Mouse (Mus musculus): Measurements from ENCODE around the gene Adgrv1. TPM values are rescaled to one million over a fixed set of nuclear protein-coding genes. Genes with fewer than 3 reads are reported as not detected.
"Not testable (repeated sequence)": the region's sequence is repeated elsewhere in the genome, so short reads cannot be mapped to it uniquely, and the experiment has no call there.

Gene Adgrv1
- total RNA-seq, 2 experiments from 2014 or later: 2.4 to 3.0 TPM

- DNase-seq (ENCODE audit: low spot score in 2 of 2): no peak
- no peak for TF ChIP-seq CTCF (conservative IDR thresholded peaks at IDR 0.05)
Measured at GRCm38 (mm10) chr13:81278669-81279350, 354.1 kb downstream of the Adgrv1 start.

GRCm38 (mm10) chr13:81273837-81274236 is 359.1 kb downstream of the Adgrv1 start:
- DNase-seq (ENCODE audit: low spot score in 2 of 2): no peak
- no peak overlapping the region for H3K27ac ChIP-seq
- TF ChIP-seq CTCF (conservative IDR thresholded peaks at IDR 0.05): no peak
- H3K4me3 ChIP-seq: no peak overlapping the region

More at GRCm38 (mm10) chr13:81278669-81279350, 354.1 kb downstream of the Adgrv1 start:
- Histone ChIP-seq H3K4me3 (no peak overlapping the region), H3K27ac (no peak overlapping the region)

GRCm38 (mm10) chr13:81270396-81270795 is 362.6 kb downstream of the Adgrv1 start:
- Histone ChIP-seq H3K4me3 (no peak overlapping the region), H3K27ac (no peak overlapping the region)
- no peak for DNase-seq (ENCODE audit: low spot score in 2 of 2)
- TF ChIP-seq CTCF (conservative IDR thresholded peaks at IDR 0.05): no peak

GRCm38 (mm10) chr13:81269056-81269455 is 363.9 kb downstream of the Adgrv1 start:
- Histone ChIP-seq H3K27ac (no peak overlapping the region), H3K4me3 (no peak overlapping the region)
- TF ChIP-seq CTCF (conservative IDR thresholded peaks at IDR 0.05): no peak
- DNase-seq (ENCODE audit: low spot score in 2 of 2): no peak

GRCm38 (mm10) chr13:81267489-81267888 is 365.5 kb downstream of the Adgrv1 start:
- DNase-seq (ENCODE audit: low spot score in 2 of 2); H3K27ac ChIP-seq; H3K4me3 ChIP-seq: not testable (repeated sequence)

- Histone ChIP-seq H3K27ac (no peak overlapping the region), H3K4me3 (no peak overlapping the region)
- DNase-seq (ENCODE audit: low spot score in 2 of 2): no peak
- no peak for TF ChIP-seq CTCF (conservative IDR thresholded peaks at IDR 0.05)
Measured at GRCm38 (mm10) chr13:81264465-81264864, 368.5 kb downstream of the Adgrv1 start.

- H3K27ac ChIP-seq: no peak overlapping the region
- no peak for TF ChIP-seq CTCF (conservative IDR thresholded peaks at IDR 0.05)
- no peak for DNase-seq (ENCODE audit: low spot score in 2 of 2)
- no peak overlapping the region for H3K4me3 ChIP-seq
Measured at GRCm38 (mm10) chr13:81241181-81241580, 391.8 kb downstream of the Adgrv1 start.

GRCm38 (mm10) chr13:81239836-81240235 is 393.1 kb downstream of the Adgrv1 start:
- no peak overlapping the region for H3K27ac ChIP-seq
- DNase-seq (ENCODE audit: low spot score in 2 of 2): no peak
- TF ChIP-seq CTCF (conservative IDR thresholded peaks at IDR 0.05): no peak
- H3K4me3 ChIP-seq: no peak overlapping the region

DNA sequence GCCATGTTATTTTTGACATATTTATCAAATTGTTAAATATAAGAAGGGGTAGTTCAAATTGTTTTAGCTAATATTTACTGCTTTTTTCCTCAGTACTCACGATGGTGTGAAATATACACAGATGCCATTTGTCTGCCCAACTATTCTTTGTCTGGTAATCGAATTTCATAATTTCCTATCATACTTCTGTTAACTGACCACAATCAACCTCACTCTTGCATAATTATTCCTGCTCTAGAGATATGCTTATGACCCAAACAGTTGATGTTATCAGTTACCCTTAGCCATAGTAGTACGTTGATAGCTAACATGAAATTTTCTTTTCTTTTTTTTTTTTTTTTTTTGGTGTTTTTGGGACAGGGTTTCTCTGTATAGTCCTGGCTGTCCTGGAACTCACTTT is 393.5 kb downstream of the Adgrv1 start:
- no peak for DNase-seq (ENCODE audit: low spot score in 2 of 2)
- Histone ChIP-seq H3K4me3 (no peak overlapping the region), H3K27ac (no peak overlapping the region)
- no peak for TF ChIP-seq CTCF (conservative IDR thresholded peaks at IDR 0.05)

- no peak for DNase-seq (ENCODE audit: low spot score in 2 of 2)
- TF ChIP-seq CTCF (conservative IDR thresholded peaks at IDR 0.05): no peak
- H3K4me3 ChIP-seq: no peak overlapping the region
- no peak overlapping the region for H3K27ac ChIP-seq
Measured at GRCm38 (mm10) chr13:81238855-81239254, 394.1 kb downstream of the Adgrv1 start.

- no peak for TF ChIP-seq CTCF (conservative IDR thresholded peaks at IDR 0.05)
- DNase-seq (ENCODE audit: low spot score in 2 of 2): no peak
- Histone ChIP-seq H3K27ac (no peak overlapping the region), H3K4me3 (no peak overlapping the region)
Measured at GRCm38 (mm10) chr13:81237947-81238346, 395.0 kb downstream of the Adgrv1 start.

DNA sequence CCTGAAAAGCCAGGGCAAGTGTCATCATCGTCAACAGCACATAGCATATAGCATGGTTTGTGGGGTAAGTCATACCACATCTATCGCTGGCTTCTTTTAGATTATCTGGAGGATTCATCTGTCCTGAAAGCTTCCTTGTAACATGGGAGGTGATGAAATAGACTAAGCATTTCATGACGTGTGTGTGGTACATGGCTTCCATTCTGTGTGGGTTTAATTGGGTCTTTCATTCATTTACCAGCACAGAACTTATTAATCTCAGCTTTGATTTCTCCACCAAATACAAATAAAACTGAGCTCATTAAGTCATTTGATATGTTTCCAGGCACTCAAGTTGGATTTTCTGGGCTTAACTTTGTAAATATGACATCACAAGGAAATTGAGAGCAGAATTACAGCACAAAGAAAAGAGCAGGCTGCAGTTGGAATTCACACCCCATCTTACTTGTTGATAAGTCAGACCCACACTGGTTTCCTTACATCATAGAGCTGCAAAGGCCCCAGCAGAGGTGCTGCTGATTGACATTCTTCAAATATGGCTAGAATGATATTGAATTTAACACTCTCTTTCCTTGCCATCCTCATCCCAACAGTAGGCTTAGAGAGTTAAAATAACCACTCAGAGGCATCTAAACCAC is 396.1 kb downstream of the Adgrv1 start:
- Histone ChIP-seq H3K4me3 (no peak overlapping the region), H3K27ac (no peak overlapping the region)
- TF ChIP-seq CTCF (conservative IDR thresholded peaks at IDR 0.05): no peak
- no peak for DNase-seq (ENCODE audit: low spot score in 2 of 2)

DNA sequence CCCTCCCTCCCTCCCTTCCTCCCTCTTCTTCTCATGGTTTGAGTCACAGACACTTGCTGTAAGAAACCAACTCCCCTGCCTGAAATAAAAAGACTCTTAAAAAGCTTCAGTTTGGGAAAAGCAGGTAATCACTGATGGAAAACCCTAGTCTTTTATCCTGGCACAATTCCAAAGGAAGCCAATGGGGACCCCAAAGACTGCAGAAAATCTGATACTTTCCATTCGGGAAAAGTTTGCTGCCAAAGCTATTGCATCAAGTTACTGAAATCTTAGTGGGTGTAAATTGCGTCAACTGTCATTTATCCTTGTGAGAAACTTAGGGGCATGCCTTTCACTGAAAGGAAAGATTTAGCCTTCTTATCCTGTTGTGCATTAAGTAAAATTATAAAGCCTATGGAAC is 398.9 kb downstream of the Adgrv1 start:
- no peak overlapping the region for H3K27ac ChIP-seq
- no peak for TF ChIP-seq CTCF (conservative IDR thresholded peaks at IDR 0.05)
- DNase-seq (ENCODE audit: low spot score in 2 of 2): no peak
- H3K4me3 ChIP-seq: no peak overlapping the region

DNA sequence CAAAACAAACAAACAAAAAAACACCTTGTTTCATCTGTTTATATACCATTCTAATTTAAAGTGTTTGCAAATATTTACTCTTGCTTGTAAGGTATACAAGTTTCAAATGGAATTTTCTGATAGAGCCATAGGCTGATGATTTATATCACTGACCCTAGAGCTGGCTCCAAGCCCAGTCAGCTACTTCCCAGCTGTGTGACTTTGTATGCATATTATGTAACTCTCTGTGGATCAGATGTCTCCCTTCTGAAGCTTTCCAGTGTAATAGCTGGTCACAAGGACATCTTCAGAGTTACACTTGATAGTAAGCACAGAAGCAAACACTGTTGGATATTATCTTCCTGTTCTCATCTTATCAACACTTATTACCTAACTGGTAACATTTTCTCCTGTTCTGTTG is 400.1 kb downstream of the Adgrv1 start:
- DNase-seq (ENCODE audit: low spot score in 2 of 2): no peak
- H3K4me3 ChIP-seq: no peak overlapping the region
- H3K27ac ChIP-seq: no peak overlapping the region
- TF ChIP-seq CTCF (conservative IDR thresholded peaks at IDR 0.05): no peak

Measured in layer of hippocampus, adult 2 months (tissue).